Mouse (Mus musculus) CH12.LX (cell line): ENCODE measurements at regions not wholly inside any gene's neighbourhood (a gene's known extent, or its start where the extent isn't known, plus 50 kb on each side); places are given as distances from the start of the nearest gene placed in this dataset.

Experiments
- DNase-seq: peaks from one replicate; pipeline ENCODE4 v3.0.0-alpha.2; 2013; ENCODE audit errors: extremely low read depth
- H3K27ac ChIP-seq: 2 replicates; pipeline ENCODE4 v1.5.1; 2012; ENCODE audit warnings: low read depth, mild to moderate bottlenecking, control low read depth, moderate library complexity; ENCODE audit not compliant: insufficient read depth
- H3K27me3 ChIP-seq: replicated peaks from 2 replicates; pipeline ENCODE3; 2012; ENCODE audit warnings: inconsistent platforms
- H3K36me3 ChIP-seq, 2 experiments: replicated peaks in 1 of 2; 2 replicates each; pipeline versions ENCODE3 to v1.6.1; 2012; ENCODE audit warnings: inconsistent platforms in 1 of 2, low read length in 1 of 2, mild to moderate bottlenecking in 1 of 2, mixed read lengths in 1 of 2, moderate library complexity in 1 of 2; ENCODE audit not compliant: control insufficient read depth in 1 of 2, insufficient read depth in 1 of 2
- H3K4me1 ChIP-seq, 2 experiments: 2 replicates each; pipeline ENCODE4 v1.6.1; 2012; ENCODE audit warnings: inconsistent platforms in 1 of 2, moderate library complexity in 1 of 2; ENCODE audit not compliant: insufficient read depth in 2 of 2, control insufficient read depth in 1 of 2
- H3K4me2 ChIP-seq: 2 replicates; pipeline ENCODE4 v1.6.1; 2012; ENCODE audit warnings: low read depth, mild to moderate bottlenecking, control low read depth; ENCODE audit not compliant: poor library complexity, insufficient read depth, severe bottlenecking
- H3K4me3 ChIP-seq, 3 experiments: fragments of 150-350 bp in 1 of 3; sonication (generic) in 1 of 3; replicated peaks in 1 of 3; 2 replicates each; pipeline versions ENCODE3 to v1.5.1; 2011 to 2012; ENCODE audit warnings: low read depth in 2 of 3, low read length in 2 of 3, mild to moderate bottlenecking in 2 of 3, moderate library complexity in 2 of 3, control low read depth in 1 of 3, improper control_type of control experiment in 1 of 3, inconsistent platforms in 1 of 3, mixed read lengths in 1 of 3; ENCODE audit not compliant: poor library complexity in 1 of 3
- H3K79me2 ChIP-seq: replicated peaks from 2 replicates; pipeline ENCODE4 v1.6.1; 2012; ENCODE audit warnings: mild to moderate bottlenecking, moderate library complexity; ENCODE audit not compliant: control insufficient read depth, poor library complexity, insufficient read depth, severe bottlenecking; ENCODE audit errors: extremely low read depth
- H3K9ac ChIP-seq: 2 replicates; pipeline ENCODE4 v1.6.1; 2012; ENCODE audit warnings: low read depth, mild to moderate bottlenecking, control low read depth, moderate library complexity; ENCODE audit not compliant: insufficient read depth
- H3K9me3 ChIP-seq: replicated peaks from 2 replicates; pipeline ENCODE3; 2012; ENCODE audit warnings: low read length, inconsistent platforms, mixed read lengths
- E2F4 ChIP-seq: IDR thresholded peaks from 2 replicates; pipeline ENCODE4 v1.6.1; 2011; ENCODE audit warnings: low read depth, low read length, improper control_type of control experiment; ENCODE audit not compliant: insufficient replicate concordance
- ELF1 ChIP-seq: IDR thresholded peaks from 2 replicates; pipeline ENCODE4 v1.6.1; 2014; ENCODE audit warnings: low read depth, mild to moderate bottlenecking, inconsistent platforms, low read length, improper control_type of control experiment
- GABPA ChIP-seq: IDR thresholded peaks from 2 replicates; pipeline ENCODE4 v1.6.1; 2012; ENCODE audit warnings: low read depth, low read length, improper control_type of control experiment, inconsistent platforms; ENCODE audit not compliant: insufficient replicate concordance
- IRF4 ChIP-seq: IDR thresholded peaks from 2 replicates; pipeline ENCODE4 v1.6.1; 2014; ENCODE audit warnings: low read depth, mild to moderate bottlenecking, inconsistent platforms, low read length, improper control_type of control experiment
- JUN ChIP-seq: IDR thresholded peaks from 2 replicates; pipeline ENCODE4 v1.6.1; 2011; ENCODE audit warnings: low read depth, mild to moderate bottlenecking, low read length, improper control_type of control experiment, moderate library complexity; ENCODE audit not compliant: insufficient read depth
- JUND ChIP-seq: conservative IDR thresholded peaks from 2 replicates; pipeline ENCODE4 v1.6.1; 2011; ENCODE audit warnings: low read depth, low read length, improper control_type of control experiment
- MAFK ChIP-seq: IDR thresholded peaks from 2 replicates; pipeline ENCODE4 v1.6.1; 2011; ENCODE audit warnings: low read length, improper control_type of control experiment; ENCODE audit not compliant: insufficient replicate concordance
- MAX ChIP-seq: IDR thresholded peaks from 2 replicates; pipeline ENCODE4 v1.6.1; 2011; ENCODE audit warnings: low read length, improper control_type of control experiment
- MEF2A ChIP-seq: IDR thresholded peaks from 2 replicates; pipeline ENCODE4 v1.6.1; 2014; ENCODE audit warnings: low read depth, mild to moderate bottlenecking, inconsistent platforms, low read length, improper control_type of control experiment, borderline replicate concordance
- MXI1 ChIP-seq: IDR thresholded peaks from 2 replicates; pipeline ENCODE4 v1.6.1; 2011; ENCODE audit warnings: mild to moderate bottlenecking, low read depth, low read length, improper control_type of control experiment
- NELFE ChIP-seq: IDR thresholded peaks from 2 replicates; pipeline ENCODE4 v1.6.1; 2011; ENCODE audit warnings: low read depth, low read length, improper control_type of control experiment
- POLR2A ChIP-seq: IDR thresholded peaks from 2 replicates; pipeline ENCODE4 v1.6.1; 2011; ENCODE audit warnings: low read depth, mild to moderate bottlenecking, improper control_type of control experiment, low read length
- RAD21 ChIP-seq: IDR thresholded peaks from 2 replicates; pipeline ENCODE4 v1.6.1; 2011; ENCODE audit warnings: low read depth, mild to moderate bottlenecking, low read length, improper control_type of control experiment, moderate library complexity
- RCOR1 ChIP-seq: conservative IDR thresholded peaks from 2 replicates; pipeline ENCODE4 v1.6.1; 2012; ENCODE audit warnings: low read depth, mild to moderate bottlenecking, inconsistent platforms, low read length, improper control_type of control experiment
- SIN3A ChIP-seq: IDR thresholded peaks from 2 replicates; pipeline ENCODE4 v1.6.1; 2012; ENCODE audit warnings: low read length, improper control_type of control experiment, inconsistent platforms
- TCF12 ChIP-seq: IDR thresholded peaks from 2 replicates; pipeline ENCODE4 v1.6.1; 2014; ENCODE audit warnings: low read depth, mild to moderate bottlenecking, inconsistent platforms, low read length, improper control_type of control experiment
- UBTF ChIP-seq: IDR thresholded peaks from 2 replicates; pipeline ENCODE4 v1.6.1; 2012; ENCODE audit warnings: low read depth, mild to moderate bottlenecking, inconsistent platforms, low read length, improper control_type of control experiment, moderate library complexity
- USF2 ChIP-seq: conservative IDR thresholded peaks from 2 replicates; pipeline ENCODE4 v1.6.1; 2011; ENCODE audit warnings: low read depth, low read length, improper control_type of control experiment
- dilution Hi-C: fragments of 300-500 bp; cut with MboI; formaldehyde crosslinking; loops from 2 replicates; pipeline ENCODE4 v1.14.3; 2020; ENCODE audit warnings: low sequenced_read_pairs; ENCODE audit not compliant: extremely low pct_unique_long_range_greater_than_20kb, extremely low pct_ligation_motif_present
- in situ Hi-C: fragments of 300-500 bp; cut with MboI; formaldehyde crosslinking; loops from 3 replicates; pipeline ENCODE4 v1.14.3; 2019; ENCODE audit warnings: low sequenced_read_pairs, low pct_ligation_motif_present, low pct_unique_long_range_greater_than_20kb, mixed read lengths

DNA sequence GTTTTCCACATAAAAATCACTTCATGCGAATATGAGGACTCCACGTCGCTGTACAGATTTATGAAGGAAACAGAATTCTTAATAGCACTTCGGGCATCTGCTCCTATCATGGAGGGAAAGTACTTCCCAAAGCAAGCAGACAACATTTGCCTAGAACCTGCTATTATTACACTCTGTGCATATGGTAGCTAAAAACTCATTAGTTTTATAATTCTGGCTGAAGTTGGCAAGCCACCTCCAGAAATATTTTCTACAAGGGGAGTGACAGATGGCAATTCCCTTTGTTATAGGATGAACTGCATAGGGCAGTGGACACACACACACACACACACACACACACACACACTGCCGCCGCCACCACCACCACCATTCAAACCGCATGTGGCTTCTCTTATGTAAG, 61.3 kb upstream of the Tlk1 start:
- Histone ChIP-seq H3K27me3 (no peaks in the 10 kb centered on the region), H3K27ac (no peak overlapping the region), H3K9ac (no peak overlapping the region), H3K4me2 (no peak overlapping the region), H3K36me3 (no peaks in the 10 kb centered on the region), H3K79me2 (no peaks in the 10 kb centered on the region), H3K4me1 (peaks cover 4 to 17% of the 10 kb centered on the region in 2 experiments; a peak in 3 of 4 replicates), H3K9me3 (peaks cover 2% of the 10 kb centered on the region), H3K4me3 (no peak overlapping the region)
- dilution Hi-C loops, result no loop called here
- in situ Hi-C loops, result no loop called here
- DNase-seq, result no peak
- TF ChIP-seq POLR2A (no peak), E2F4 (no peak), JUN (no peak), UBTF (no peak), SIN3A (no peak), RCOR1 (no peak), NELFE (no peak), IRF4 (no peak), RAD21 (no peak), USF2 (no peak), ELF1 (no peak), MAFK (no peak), MAX (no peak), JUND (no peak), GABPA (no peak), TCF12 (no peak)

DNA sequence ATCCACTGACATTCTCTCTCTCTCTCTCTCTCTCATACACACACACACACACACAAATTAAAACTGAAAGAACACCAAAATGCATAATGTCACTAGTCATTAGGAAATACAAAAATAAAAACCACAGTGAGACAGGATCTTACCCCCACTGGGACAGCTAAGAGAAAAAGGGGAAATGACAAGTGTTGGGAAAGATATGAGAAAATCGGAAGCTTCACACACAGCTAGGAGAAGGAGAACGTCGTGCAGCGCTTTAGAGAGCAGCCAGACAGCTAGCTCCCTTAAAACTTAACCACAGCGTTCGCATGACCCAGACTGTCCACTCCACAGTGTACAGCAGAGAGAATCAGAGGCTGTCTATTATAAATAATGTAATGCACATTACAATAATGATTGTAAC, 60.1 kb upstream of the Tlk1 start:
- DNase-seq, result no peak
- dilution Hi-C loops, result no loop called here
- TF ChIP-seq MXI1, result no peak
- TF ChIP-seq NELFE, result no peak
- TF ChIP-seq MEF2A, result no peak
- no peak for TF ChIP-seq JUND
- no peaks in the 10 kb centered on the region for H3K27me3 ChIP-seq
- H3K4me1 ChIP-seq, result peaks cover 4 to 17% of the 10 kb centered on the region in 2 experiments; a peak in 3 of 4 replicates
- no peaks in the 10 kb centered on the region for H3K36me3 ChIP-seq
- peaks cover 2% of the 10 kb centered on the region for H3K9me3 ChIP-seq
- H3K4me2 ChIP-seq, result no peak overlapping the region; the same call in 1 of the 2 replicates
- no peak overlapping the region for H3K4me3 ChIP-seq
- no peak overlapping the region for H3K27ac ChIP-seq
- in situ Hi-C loops, result no loop called here
- no peak overlapping the region for H3K9ac ChIP-seq
- no peaks in the 10 kb centered on the region for H3K79me2 ChIP-seq
